Mouse (Mus musculus): ENCODE data around the gene Foxp1. TPM values are rescaled to one million over a fixed set of nuclear protein-coding genes. Genes with fewer than 3 reads are reported as not detected.

Gene Foxp1
- polyA plus RNA-seq (2012): 70.2 and 88.7 TPM in 2 replicates

- TF ChIP-seq GATA1 (IDR thresholded peaks at IDR 0.05; ENCODE audit: low read length): no peak
Measured at GRCm38 (mm10) chr6:99522359-99523108, at the start of gene Foxp1. TSS of gene Foxp1 (minus strand) at chr6:99522721.

GRCm38 (mm10) chr6:99572071-99572470, 49.5 kb upstream of the Foxp1 start:
- no peak for TF ChIP-seq GATA1 (IDR thresholded peaks at IDR 0.05; ENCODE audit: low read length)

- TF ChIP-seq GATA1 (IDR thresholded peaks at IDR 0.05; ENCODE audit: low read length): no peak
Measured at GRCm38 (mm10) chr6:99566921-99567320, 44.4 kb upstream of the Foxp1 start.

- TF ChIP-seq GATA1 (IDR thresholded peaks at IDR 0.05; ENCODE audit: low read length): no peak
Measured at GRCm38 (mm10) chr6:99564766-99565165, 42.2 kb upstream of the Foxp1 start.

GRCm38 (mm10) chr6:99556950-99557349, 34.4 kb upstream of the Foxp1 start:
- no peak for TF ChIP-seq GATA1 (IDR thresholded peaks at IDR 0.05; ENCODE audit: low read length)

- no peak for TF ChIP-seq GATA1 (IDR thresholded peaks at IDR 0.05; ENCODE audit: low read length)
Measured at GRCm38 (mm10) chr6:99552816-99553215, 30.3 kb upstream of the Foxp1 start.

- no peak for TF ChIP-seq GATA1 (IDR thresholded peaks at IDR 0.05; ENCODE audit: low read length)
Measured at GRCm38 (mm10) chr6:99546416-99546815, 23.9 kb upstream of the Foxp1 start.

GRCm38 (mm10) chr6:99545437-99545836, 22.9 kb upstream of the Foxp1 start:
- TF ChIP-seq GATA1 (IDR thresholded peaks at IDR 0.05; ENCODE audit: low read length): no peak

GRCm38 (mm10) chr6:99541105-99541504, 18.6 kb upstream of the Foxp1 start:
- no peak for TF ChIP-seq GATA1 (IDR thresholded peaks at IDR 0.05; ENCODE audit: low read length)

GRCm38 (mm10) chr6:99540653-99541052, 18.1 kb upstream of the Foxp1 start:
- no peak for TF ChIP-seq GATA1 (IDR thresholded peaks at IDR 0.05; ENCODE audit: low read length)

- no peak for TF ChIP-seq GATA1 (IDR thresholded peaks at IDR 0.05; ENCODE audit: low read length)
Measured at GRCm38 (mm10) chr6:99540146-99540545, 17.6 kb upstream of the Foxp1 start.

- TF ChIP-seq GATA1 (IDR thresholded peaks at IDR 0.05; ENCODE audit: low read length): no peak
Measured at GRCm38 (mm10) chr6:99538194-99538941, 15.8 kb upstream of the Foxp1 start.

- no peak for TF ChIP-seq GATA1 (IDR thresholded peaks at IDR 0.05; ENCODE audit: low read length)
Measured at GRCm38 (mm10) chr6:99534211-99534745, 11.8 kb upstream of the Foxp1 start.

GRCm38 (mm10) chr6:99532458-99532857, 9.9 kb upstream of the Foxp1 start:
- TF ChIP-seq GATA1 (IDR thresholded peaks at IDR 0.05; ENCODE audit: low read length): no peak

- TF ChIP-seq GATA1 (IDR thresholded peaks at IDR 0.05; ENCODE audit: low read length): no peak
Measured at GRCm38 (mm10) chr6:99528972-99529371, 6.5 kb upstream of the Foxp1 start.

GRCm38 (mm10) chr6:99527457-99528105, 5.1 kb upstream of the Foxp1 start:
- no peak for TF ChIP-seq GATA1 (IDR thresholded peaks at IDR 0.05; ENCODE audit: low read length)

Measured in G1E-ER4 (cell line).